Mouse (Mus musculus): ENCODE results near the gene Nectin2. TPM values are rescaled to one million over a fixed set of nuclear protein-coding genes. Genes with fewer than 3 reads are reported as not detected.
A peak's percentile ranks its signal among the peaks of the same experiment; 100 is the strongest.

Nectin2 gene
- total RNA-seq, 2 experiments from 2014 or later = 6.0 to 12.3 TPM

DNA sequence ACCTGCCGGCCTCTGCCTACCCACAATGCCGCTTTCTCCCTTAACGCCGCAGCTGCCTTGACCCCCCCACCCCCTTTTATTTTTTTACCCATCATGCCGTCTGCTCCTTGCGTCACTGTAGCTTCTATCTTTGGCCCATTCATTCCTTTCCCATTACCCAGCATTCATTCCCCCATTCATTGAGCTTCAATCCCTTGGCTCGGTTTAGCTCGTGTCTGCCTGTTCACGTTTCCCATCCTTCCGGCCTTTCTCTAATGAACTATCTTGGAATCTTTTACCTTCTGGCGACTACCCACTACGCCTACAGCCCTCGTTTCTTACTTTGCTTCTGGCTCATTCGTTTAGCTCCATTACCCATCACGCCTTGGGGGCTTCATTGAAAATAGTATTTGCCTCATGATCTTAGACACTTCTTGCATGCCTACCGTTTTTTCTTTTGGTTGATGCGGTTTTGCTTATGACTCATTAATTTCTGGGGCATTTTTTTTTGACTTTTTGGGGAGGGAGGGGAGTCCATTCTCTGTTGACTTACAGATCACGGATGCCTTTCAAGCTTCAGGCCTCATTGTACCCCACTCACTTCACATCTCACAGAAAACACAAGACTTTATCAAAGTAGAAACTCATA lies 34.1 kb downstream of the Nectin2 start:
- ATAC-seq (replicated peaks; ENCODE audit: low FRiP score, low TSS enrichment, poor library complexity, severe bottlenecking) = no peak

DNA sequence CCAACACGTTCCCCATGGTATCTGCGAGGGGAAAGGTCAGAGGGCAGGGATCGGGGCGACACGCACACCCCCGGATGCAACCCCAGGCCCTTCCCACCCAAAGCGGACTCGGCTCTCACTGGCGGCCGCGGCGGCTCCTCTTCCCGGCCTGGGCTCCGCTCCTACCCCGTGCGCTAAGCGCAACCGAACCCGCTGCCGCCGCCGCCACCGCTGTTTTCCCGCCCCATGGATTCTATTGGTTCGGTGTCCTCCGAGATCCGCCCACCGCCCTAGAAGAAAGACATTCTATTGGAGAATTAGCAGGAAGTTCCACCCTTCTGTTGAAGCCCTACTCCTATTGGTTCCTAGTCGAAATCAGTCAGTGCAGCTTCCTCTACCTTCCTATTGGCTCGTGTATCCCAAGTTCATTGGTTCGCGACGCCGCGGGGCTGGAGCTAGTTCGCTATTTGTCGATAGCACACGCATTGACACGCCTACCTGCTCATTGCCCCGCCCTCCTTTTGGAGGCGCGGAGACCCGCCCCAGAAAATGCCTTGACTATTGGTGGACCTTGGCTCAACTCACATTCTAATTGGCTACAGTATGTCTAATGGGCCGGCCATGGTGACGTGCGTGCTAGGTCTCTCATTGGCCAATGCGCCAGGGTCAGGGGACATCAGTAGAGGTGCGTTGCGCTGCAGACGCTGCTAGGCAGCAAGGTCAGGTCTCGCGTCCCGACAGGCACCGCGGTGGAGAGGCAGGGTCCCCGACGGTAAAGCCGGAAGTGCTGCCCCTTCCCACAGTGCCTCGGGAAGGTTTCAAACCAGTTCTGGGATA lies 34.8 kb downstream of the Nectin2 start, which contains the start of gene Tomm40:
Tomm40 (minus strand) TSS at position 200 of the 816 bp plus-strand sequence.
- peak; percentile 91 for ATAC-seq (replicated peaks; ENCODE audit: low FRiP score, low TSS enrichment, poor library complexity, severe bottlenecking)

- no peak for ATAC-seq (replicated peaks; ENCODE audit: low FRiP score, low TSS enrichment, poor library complexity, severe bottlenecking)
These were observed 35.4 kb downstream of the Nectin2 start for GRCm38 (mm10) chr7:19714836-19715235.

GRCm38 (mm10) chr7:19713598-19713997 lies 36.7 kb downstream of the Nectin2 start:
- no peak for ATAC-seq (replicated peaks; ENCODE audit: low FRiP score, low TSS enrichment, poor library complexity, severe bottlenecking)

DNA sequence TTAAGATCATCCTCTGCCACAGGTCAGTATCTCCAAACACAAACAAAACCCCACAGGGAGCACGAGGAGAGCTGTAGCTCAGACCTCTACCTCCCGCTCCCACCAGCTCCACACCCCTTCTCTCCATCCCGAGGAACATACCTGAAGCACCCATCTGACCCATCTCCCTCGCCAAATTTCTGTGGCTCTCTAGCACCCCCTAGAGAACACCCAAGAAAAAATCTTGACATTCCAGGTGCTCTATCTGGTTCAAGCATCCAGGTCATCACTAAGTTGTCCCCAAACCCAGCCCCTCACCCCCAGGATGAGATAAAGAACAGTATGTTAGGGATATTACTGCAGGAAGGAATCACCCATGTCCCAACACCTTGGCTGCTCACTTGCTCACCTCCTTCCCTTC lies 37.1 kb downstream of the Nectin2 start:
- ATAC-seq (replicated peaks; ENCODE audit: low FRiP score, low TSS enrichment, poor library complexity, severe bottlenecking) = no peak

DNA sequence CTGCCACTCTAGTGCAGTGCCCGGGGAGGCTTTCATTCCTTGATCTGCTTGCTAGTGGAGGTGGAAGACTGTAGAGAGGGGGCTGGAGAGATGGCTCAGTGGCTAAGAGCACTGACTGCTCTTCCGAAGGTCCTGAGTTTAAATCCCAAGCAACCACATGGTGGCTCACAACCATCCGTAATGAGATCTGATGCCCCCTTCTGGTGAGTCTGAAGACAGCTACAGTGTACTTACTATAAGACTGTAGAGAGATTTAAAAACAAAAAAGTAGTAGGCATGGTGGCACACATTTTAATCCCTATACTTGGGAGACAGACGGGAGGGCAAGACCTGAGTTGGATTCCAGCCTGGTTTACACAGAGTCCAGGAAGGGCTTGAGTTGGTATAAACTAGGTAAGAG lies 37.9 kb downstream of the Nectin2 start:
- ATAC-seq (replicated peaks; ENCODE audit: low FRiP score, low TSS enrichment, poor library complexity, severe bottlenecking) = no peak

DNA sequence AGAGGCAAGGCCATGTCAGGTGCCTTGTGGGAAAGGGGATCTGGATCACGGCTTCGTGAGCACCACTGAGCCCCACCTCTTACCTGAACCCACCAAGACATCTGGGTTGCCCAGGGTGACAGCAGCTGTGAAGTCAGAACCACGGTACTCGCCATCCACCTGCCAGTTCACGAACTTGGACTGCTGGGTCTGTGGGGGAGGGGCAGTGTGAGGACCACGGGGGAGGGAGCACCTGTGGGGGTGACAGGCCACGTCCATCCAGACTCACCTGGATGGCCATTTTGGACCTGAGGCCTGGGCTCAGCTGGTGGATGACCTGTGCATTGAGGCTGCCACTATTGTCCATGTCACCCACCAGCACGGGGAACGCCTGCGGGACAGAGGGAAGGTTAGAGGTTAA lies 39.6 kb downstream of the Nectin2 start:
- ATAC-seq (replicated peaks; ENCODE audit: low FRiP score, low TSS enrichment, poor library complexity, severe bottlenecking) = no peak

DNA sequence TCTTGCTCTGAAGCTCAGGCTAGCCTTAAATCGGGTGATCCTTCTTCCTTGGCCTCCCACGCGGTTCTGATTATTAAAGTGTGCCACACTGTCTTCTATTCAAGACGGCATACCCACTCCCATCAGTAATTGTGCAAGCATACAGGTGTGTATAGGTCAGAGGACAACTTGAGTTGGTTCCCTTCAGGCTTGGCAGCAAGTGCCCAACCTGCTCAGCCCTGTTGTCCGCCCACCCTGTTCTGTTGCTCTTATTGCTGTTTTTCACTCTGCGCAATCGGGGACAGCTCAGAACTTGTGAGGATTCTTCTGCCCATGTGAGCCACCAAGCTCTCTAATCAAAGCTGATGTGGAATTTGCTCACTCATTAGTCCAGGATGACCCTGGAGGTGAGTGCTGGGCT lies 45.0 kb downstream of the Nectin2 start:
- ATAC-seq (replicated peaks; ENCODE audit: low FRiP score, low TSS enrichment, poor library complexity, severe bottlenecking) = no peak

- ATAC-seq (replicated peaks; ENCODE audit: low FRiP score, low TSS enrichment, poor library complexity, severe bottlenecking) = no peak
These were observed 45.8 kb downstream of the Nectin2 start for GRCm38 (mm10) chr7:19704475-19704874.

- no peak for ATAC-seq (replicated peaks; ENCODE audit: low FRiP score, low TSS enrichment, poor library complexity, severe bottlenecking)
These were observed 47.3 kb downstream of the Nectin2 start for GRCm38 (mm10) chr7:19702859-19703555.

DNA sequence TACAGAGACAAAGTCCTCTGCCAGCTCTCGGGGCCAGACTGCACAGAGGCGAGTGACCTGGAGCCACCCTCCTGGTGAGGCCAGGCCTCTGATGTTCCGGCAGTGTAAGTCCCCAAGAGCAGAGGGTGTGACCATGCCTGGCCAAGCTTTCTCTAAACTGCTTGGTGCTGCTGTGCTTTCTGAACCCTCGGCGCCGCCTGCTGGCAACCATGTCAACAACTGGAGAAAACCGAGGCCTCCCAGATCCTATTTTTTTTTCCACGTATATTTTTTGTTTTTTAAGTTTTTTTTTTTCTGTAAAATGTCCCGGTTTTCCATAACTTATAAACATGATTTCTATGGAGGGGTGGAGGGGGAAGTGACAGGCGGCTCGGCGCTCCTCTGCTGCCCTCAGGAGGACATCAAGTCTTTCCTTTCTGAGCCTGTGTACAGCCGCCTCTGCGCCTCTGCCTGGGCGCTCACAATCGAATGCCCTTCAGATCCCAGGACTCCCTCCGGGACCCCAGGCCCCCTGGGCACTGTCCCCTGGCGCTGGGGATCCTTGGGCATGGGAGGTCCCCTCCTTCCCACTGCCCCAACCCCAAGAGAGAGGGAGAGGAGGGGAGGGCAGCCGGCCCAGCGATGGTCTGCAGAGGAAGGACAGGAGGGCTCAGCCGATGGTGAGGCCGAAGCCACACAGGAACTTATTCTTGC lies 49.1 kb downstream of the Nectin2 start:
- peak; percentile 31; the same call in 1 of the 2 replicates for ATAC-seq (replicated peaks; ENCODE audit: low FRiP score, low TSS enrichment, poor library complexity, severe bottlenecking)

GRCm38 (mm10) chr7:19700299-19701068 lies 49.8 kb downstream of the Nectin2 start:
- ATAC-seq (replicated peaks; ENCODE audit: low FRiP score, low TSS enrichment, poor library complexity, severe bottlenecking) = no peak

GRCm38 (mm10) chr7:19699827-19700148 lies 50.5 kb downstream of the Nectin2 start:
- no peak for ATAC-seq (replicated peaks; ENCODE audit: low FRiP score, low TSS enrichment, poor library complexity, severe bottlenecking)

DNA sequence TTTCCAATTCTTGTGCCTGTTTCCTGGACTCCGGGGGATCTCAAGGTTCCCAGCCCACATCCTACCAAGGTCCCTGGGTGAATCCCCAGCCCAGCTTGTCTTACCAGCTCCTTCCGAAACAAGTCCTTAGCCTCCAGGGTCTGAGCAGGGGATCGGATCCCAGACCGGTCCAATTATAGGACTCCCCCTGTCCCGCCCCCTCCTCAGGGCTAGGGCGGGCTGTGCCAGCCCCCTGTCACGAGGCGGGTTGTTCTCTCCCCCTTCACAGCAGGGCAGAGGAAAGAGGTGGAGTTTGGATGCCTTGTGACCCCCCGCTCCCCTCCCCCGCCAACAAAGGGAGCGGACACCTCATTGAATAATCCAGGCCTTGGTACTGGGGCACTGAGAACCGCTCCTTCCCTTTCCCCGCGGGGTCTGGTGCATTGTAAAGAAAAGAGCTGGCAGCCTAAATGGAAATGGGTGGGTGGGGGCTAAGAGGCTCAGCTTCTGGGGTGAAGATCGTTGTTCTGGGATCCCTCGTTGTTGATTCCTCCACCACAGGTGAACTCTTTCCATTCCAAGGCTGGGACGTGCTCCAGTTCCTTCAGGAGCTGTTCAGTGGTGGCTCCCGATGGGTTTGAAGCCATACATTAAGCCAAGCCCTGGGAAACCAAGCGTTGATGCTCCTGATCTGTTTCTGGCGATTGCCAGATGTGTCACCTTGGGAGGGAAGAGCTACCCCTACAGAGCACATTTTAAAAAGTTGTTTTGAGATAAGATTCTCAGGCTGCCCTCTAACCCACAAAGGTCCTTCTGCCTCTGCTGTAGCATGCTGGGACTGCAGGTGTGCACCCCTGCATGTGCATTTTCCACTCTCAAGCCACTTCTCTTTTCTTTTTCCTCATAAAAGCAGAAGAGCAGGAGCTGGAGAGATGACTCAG lies 51.1 kb downstream of the Nectin2 start, which contains the start of gene Apoe:
Apoe (minus strand) TSS at position 282 of the 920 bp plus-strand sequence.
- ATAC-seq (replicated peaks; ENCODE audit: low FRiP score, low TSS enrichment, poor library complexity, severe bottlenecking) = peak; percentile 65

- no peak for ATAC-seq (replicated peaks; ENCODE audit: low FRiP score, low TSS enrichment, poor library complexity, severe bottlenecking)
These were observed 52.1 kb downstream of the Nectin2 start for GRCm38 (mm10) chr7:19697949-19698906.

GRCm38 (mm10) chr7:19696336-19696873 lies 53.9 kb downstream of the Nectin2 start:
- ATAC-seq (replicated peaks; ENCODE audit: low FRiP score, low TSS enrichment, poor library complexity, severe bottlenecking) = no peak

- ATAC-seq (replicated peaks; ENCODE audit: low FRiP score, low TSS enrichment, poor library complexity, severe bottlenecking) = no peak
These were observed 54.4 kb downstream of the Nectin2 start for GRCm38 (mm10) chr7:19695881-19696280.
